Mouse (Mus musculus): ENCODE data around the gene Acsl1. TPM values are rescaled to one million over a fixed set of nuclear protein-coding genes. Genes with fewer than 3 reads are reported as not detected.

The Acsl1 gene
- polyA plus RNA-seq, 1 experiment, result 31.2 TPM

DNA sequence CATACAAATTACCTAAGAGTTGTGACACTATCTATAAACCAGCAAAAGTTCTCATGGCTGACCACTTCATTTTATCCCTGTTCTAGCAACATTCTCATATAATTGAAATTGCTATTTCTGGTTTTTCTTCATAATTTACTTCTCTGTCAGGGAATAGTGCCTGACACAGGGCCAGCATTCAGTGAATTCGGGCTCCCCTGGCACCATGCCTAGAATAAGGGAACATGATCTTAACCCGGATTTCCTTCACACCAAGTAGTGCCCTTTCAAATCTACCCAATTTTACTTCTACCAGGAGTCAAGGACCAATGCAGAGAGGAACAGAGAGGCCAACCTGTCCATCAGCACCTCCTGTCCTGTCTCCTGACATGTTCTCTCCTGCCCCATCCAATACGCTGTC is 114.7 kb downstream of the Acsl1 start:
- no peak for DNase-seq
- Histone ChIP-seq H3K4me3 (ENCODE audit: control insufficient read depth, insufficient read depth, low read length) (no peak overlapping the region), H3K36me3 (ENCODE audit: control insufficient read depth, insufficient read depth, low read length) (peaks cover 5% of the 10 kb centered on the region; the same call in 1 of the 2 replicates), H3K4me1 (replicated peaks; ENCODE audit: control insufficient read depth, insufficient read depth, low read length) (no peaks in the 10 kb centered on the region), H3K27me3 (ENCODE audit: control insufficient read depth, insufficient read depth, low read length) (no peaks in the 10 kb centered on the region), H3K27ac (ENCODE audit: control insufficient read depth, insufficient read depth, low read length) (no peak overlapping the region)
- TF ChIP-seq CTCF (IDR thresholded peaks at IDR 0.05; ENCODE audit: borderline replicate concordance, control insufficient read depth, extremely low read depth, insufficient read depth, low read length, poor library complexity) (no peak), POLR2A (IDR thresholded peaks at IDR 0.05; ENCODE audit: control insufficient read depth, extremely low read depth, insufficient read depth, low read length, poor library complexity) (no peak)
- WGBS, result 86% methylated on average over 3 of the region's 3 CpGs

Other genes starting within 250 kb of the Acsl1 start
- not detected in 2 replicates for gene Helt, start 176.4 kb upstream of the Acsl1 start, polyA plus RNA-seq (2012; rRNA removed)
- gene Cenpu, start 81.0 kb downstream of the Acsl1 start, polyA plus RNA-seq (2012; rRNA removed), result 4.6 and 5.1 TPM in 2 replicates
- 3.2 and 4.7 TPM in 2 replicates for gene Primpol, start 146.2 kb downstream of the Acsl1 start, polyA plus RNA-seq (2012; rRNA removed)
- gene Casp3, start 146.3 kb downstream of the Acsl1 start, polyA plus RNA-seq (2012; rRNA removed), result 13.0 and 14.7 TPM in 2 replicates